Comparison of ENCODE assay signal across 10 mouse cellular contexts in the genomic region with DNA sequence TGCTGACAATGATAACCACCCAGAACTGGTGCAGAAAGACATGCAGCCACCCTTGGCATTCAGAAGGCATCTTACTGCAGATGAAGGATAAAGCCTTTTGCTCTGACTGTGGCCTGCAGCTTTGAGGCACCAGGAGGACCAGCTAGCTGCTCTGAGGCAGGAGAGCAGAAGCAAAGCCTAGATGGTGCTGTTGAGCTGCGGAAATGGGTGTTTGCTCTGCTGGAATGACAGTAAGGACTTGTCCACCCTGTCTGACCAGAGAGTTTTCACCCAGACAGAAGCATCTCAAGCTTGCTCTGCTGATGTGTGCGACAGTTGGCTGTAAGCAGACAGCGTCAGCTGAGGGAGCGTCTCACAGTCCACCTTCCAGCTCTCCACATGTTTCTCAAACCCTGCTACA. TPM values are rescaled to one million over a fixed set of nuclear protein-coding genes. Genes with fewer than 3 reads are reported as not detected.
A peak's percentile ranks its signal among the peaks of the same experiment; 100 is the strongest.
DNase-seq lines count a peak whose midpoint lies in the region; ATAC-seq and TF ChIP-seq lines count a peak whose summit lies in the region.
"Not testable (repeated sequence)": the region's sequence is repeated elsewhere in the genome, so short reads cannot be mapped to it uniquely, and the experiment has no call there.
"Had no signal": no experiment of that assay in that cellular context is flagged by ENCODE, and none has a peak within 500 bp of the region (broad histone marks: within the 10 kb centered on the region; RNA-seq: fewer than 3 reads in every experiment).

No protein-coding gene starts in this region.

- ATAC-seq in embryonic facial prominence, embryonic 14.5 days (ENCODE audit: low read depth) = peak; percentile 12; the same call in 1 of the 2 replicates
- ATAC-seq in megakaryocyte-erythroid progenitor cell, adult 5-6 weeks (replicated peaks; ENCODE audit: low FRiP score, low TSS enrichment, poor library complexity, severe bottlenecking) = 0 out of 2 replicates have a peak, but pooled peaks have one; percentile 44

- not testable (repeated sequence) for TF ChIP-seq POLR2A in small intestine, adult 2 months (IDR thresholded peaks at IDR 0.05; ENCODE audit: low read depth, low read length)

- H3K4me1 ChIP-seq in embryonic facial prominence, embryonic 14.5 days (ENCODE audit: control insufficient read depth, insufficient read depth, low read length); small intestine, adult 2 months (ENCODE audit: control insufficient read depth, insufficient read depth, insufficient read length, low read length): not testable (repeated sequence)

- TF ChIP-seq CTCF in layer of hippocampus, adult 2 months (conservative IDR thresholded peaks at IDR 0.05) = peak; percentile 70
- TF ChIP-seq CTCF in small intestine, adult 2 months (IDR thresholded peaks at IDR 0.05; ENCODE audit: extremely low read depth, insufficient read length, insufficient replicate concordance, low read depth, low read length) = peak; percentile 9; the same call in 1 of the 2 replicates

- peak; percentile 7 to 38 for DNase-seq in adrenal gland, adult (ENCODE audit: inconsistent age in 2 of 2, low spot score in 1 of 2)
- not testable (repeated sequence) for DNase-seq in embryonic facial prominence, embryonic 14.5 days (ENCODE audit: low spot score)
- peak; percentile 25 for DNase-seq in heart, adult 8-10 months (ENCODE audit: low spot score)
- DNase-seq in kidney, adult 18-20 months = peak; percentile 39
- peak; percentile 13 to 23 for DNase-seq in layer of hippocampus, adult 2 months (ENCODE audit: low spot score in 2 of 2)
- DNase-seq in left cerebral cortex, postnatal 14 days (ENCODE audit: low spot score in 2 of 2) = peak; percentile 22 to 48

- not testable (repeated sequence) for H3K9ac ChIP-seq in embryonic facial prominence, embryonic 14.5 days (ENCODE audit: low read depth, low read length)

- not testable (repeated sequence) for H3K27me3 ChIP-seq in embryonic facial prominence, embryonic 14.5 days (replicated peaks; ENCODE audit: control insufficient read depth, insufficient read depth, low read length); small intestine, adult 2 months (ENCODE audit: control insufficient read depth, insufficient read depth, low read length)

- WGBS in embryonic facial prominence, embryonic 14.5 days = 61% methylated on average over 2 of the region's 4 CpGs
- WGBS in small intestine, adult 2 months = 62% methylated on average over 4 of the region's 4 CpGs

- H3K4me2 ChIP-seq in embryonic facial prominence, embryonic 14.5 days (ENCODE audit: low read depth, low read length) = not testable (repeated sequence)

- not testable (repeated sequence) for H3K9me3 ChIP-seq in embryonic facial prominence, embryonic 14.5 days (ENCODE audit: control insufficient read depth, low read length)

- intact Hi-C loops in left cerebral cortex, postnatal 14 days (cut with DNase I) = loop anchor here (5.0 kb wide), 1 partner anchor 162 kb away; no protein-coding TSS in a partner anchor

- H3K27ac ChIP-seq in embryonic facial prominence, embryonic 14.5 days (replicated peaks; ENCODE audit: low read depth, low read length); layer of hippocampus, adult 2 months; small intestine, adult 2 months (ENCODE audit: insufficient read depth, low read depth, low read length): not testable (repeated sequence)

- not testable (repeated sequence) for H3K36me3 ChIP-seq in embryonic facial prominence, embryonic 14.5 days (ENCODE audit: control insufficient read depth, insufficient read depth, low read length); small intestine, adult 2 months (ENCODE audit: control insufficient read depth, insufficient read depth, low read length)

- H3K4me3 ChIP-seq in embryonic facial prominence, embryonic 14.5 days (ENCODE audit: low read depth, low read length); layer of hippocampus, adult 2 months; small intestine, adult 2 months (ENCODE audit: low read depth, low read length): not testable (repeated sequence)

RNA-seq across cellular contexts. Expression of gene Phf11c, which starts 5.0 kb away (rescaled TPM):
- polyA plus RNA-seq in embryonic facial prominence, embryonic 14.5 days (2014; fragmentation: Nextera tagmentation; extraction: Ambion mirVana) = 0.37 and 0.45 TPM in 2 replicates
- under 1 TPM; 0.30 to 0.72 (median 0.36) TPM for total RNA-seq in heart, adult 8-10 months (2022)
- under 1 TPM; 0.47 to 0.72 TPM for total RNA-seq in layer of hippocampus, adult 2 months (2021)
- total RNA-seq in left cerebral cortex, postnatal 14 days (2021) = under 1 TPM; 0.42 to 0.49 TPM
- total RNA-seq in megakaryocyte-erythroid progenitor cell, adult 5-6 weeks (2014; fragmentation: Nextera tagmentation) = 5.3 and 5.6 TPM in 2 replicates
- 1.9 and 2.2 TPM in 2 replicates for total RNA-seq in megakaryocyte-erythroid progenitor cell, adult 5-6 weeks (2017)
- polyA plus RNA-seq in small intestine, adult 2 months (2012; rRNA removed) = 0.14 and 0.29 TPM in 2 replicates

RNA-seq across cellular contexts. Expression of gene Phf11d, which starts 24.9 kb away (rescaled TPM):
- polyA plus RNA-seq in embryonic facial prominence, embryonic 14.5 days (2014; fragmentation: Nextera tagmentation; extraction: Ambion mirVana) = 1.3 and 2.1 TPM in 2 replicates
- total RNA-seq in heart, adult 8-10 months (2022) = 1 to 10 TPM; 5.1 to 6.5 (median 5.5) TPM
- total RNA-seq in layer of hippocampus, adult 2 months (2021) = 1 to 10 TPM in 1 of 2 experiments, under 1 TPM in 1; 0.84 to 1.1 TPM
- under 1 TPM; 0.35 to 0.51 TPM for total RNA-seq in left cerebral cortex, postnatal 14 days (2021)
- total RNA-seq in megakaryocyte-erythroid progenitor cell, adult 5-6 weeks (2014; fragmentation: Nextera tagmentation) = not detected in 2 replicates
- total RNA-seq in megakaryocyte-erythroid progenitor cell, adult 5-6 weeks (2017) = 1.8 TPM in 1 of 2 replicates, not detected in the other
- polyA plus RNA-seq in small intestine, adult 2 months (2012; rRNA removed) = 1.6 and 3.0 TPM in 2 replicates
- polyA plus RNA-seq: G1E had no signal

RNA-seq across cellular contexts. Expression of gene Phf11b, which starts 49.0 kb away (rescaled TPM):
- polyA plus RNA-seq in embryonic facial prominence, embryonic 14.5 days (2014; fragmentation: Nextera tagmentation; extraction: Ambion mirVana) = 0.72 and 1.1 TPM in 2 replicates
- 1 to 10 TPM in 1 of 4 experiments, under 1 TPM in 2, not detected in 1; 0.65 to 1.0 (median 0.92) TPM for total RNA-seq in heart, adult 8-10 months (2022)
- not detected for total RNA-seq in layer of hippocampus, adult 2 months (2021)
- not detected for total RNA-seq in left cerebral cortex, postnatal 14 days (2021)
- total RNA-seq in megakaryocyte-erythroid progenitor cell, adult 5-6 weeks (2014; fragmentation: Nextera tagmentation) = 1.7 TPM in 1 of 2 replicates, not detected in the other
- total RNA-seq in megakaryocyte-erythroid progenitor cell, adult 5-6 weeks (2017) = not detected in 2 replicates
- 0.10 and 0.16 TPM in 2 replicates for polyA plus RNA-seq in small intestine, adult 2 months (2012; rRNA removed)
- total RNA-seq: G1E had no signal
- polyA plus RNA-seq: G1E; hindbrain, embryonic 12.5 days had no signal

RNA-seq across cellular contexts. Expression of gene Setdb2, which starts 50.5 kb away (rescaled TPM):
- polyA plus RNA-seq in embryonic facial prominence, embryonic 14.5 days (2014; fragmentation: Nextera tagmentation; extraction: Ambion mirVana) = 8.7 and 11.3 TPM in 2 replicates
- 10 to 100 TPM in 1 of 4 experiments, 1 to 10 TPM in 3; 6.7 to 10.8 (median 7.6) TPM for total RNA-seq in heart, adult 8-10 months (2022)
- total RNA-seq in layer of hippocampus, adult 2 months (2021) = 1 to 10 TPM; 4.9 to 5.3 TPM
- 1 to 10 TPM; 3.9 to 4.9 TPM for total RNA-seq in left cerebral cortex, postnatal 14 days (2021)
- 31.6 and 42.2 TPM in 2 replicates for total RNA-seq in megakaryocyte-erythroid progenitor cell, adult 5-6 weeks (2014; fragmentation: Nextera tagmentation)
- 39.8 and 41.4 TPM in 2 replicates for total RNA-seq in megakaryocyte-erythroid progenitor cell, adult 5-6 weeks (2017)
- 2.3 and 5.6 TPM in 2 replicates for polyA plus RNA-seq in small intestine, adult 2 months (2012; rRNA removed)

RNA-seq across cellular contexts. Expression of gene Cab39l, which starts 50.6 kb away (rescaled TPM):
- polyA plus RNA-seq in embryonic facial prominence, embryonic 14.5 days (2014; fragmentation: Nextera tagmentation; extraction: Ambion mirVana) = 38.1 and 39.9 TPM in 2 replicates
- total RNA-seq in heart, adult 8-10 months (2022) = 10 to 100 TPM; 21.4 to 29.6 (median 24.4) TPM
- 10 to 100 TPM; 21.0 to 21.7 TPM for total RNA-seq in layer of hippocampus, adult 2 months (2021)
- total RNA-seq in left cerebral cortex, postnatal 14 days (2021) = 10 to 100 TPM; 19.1 to 19.8 TPM
- 29.7 and 30.6 TPM in 2 replicates for total RNA-seq in megakaryocyte-erythroid progenitor cell, adult 5-6 weeks (2014; fragmentation: Nextera tagmentation)
- 27.3 and 29.4 TPM in 2 replicates for total RNA-seq in megakaryocyte-erythroid progenitor cell, adult 5-6 weeks (2017)
- 1.7 and 2.9 TPM in 2 replicates for polyA plus RNA-seq in small intestine, adult 2 months (2012; rRNA removed)
